Mouse (Mus musculus) T-cell, adult 2 months (primary cell): Measurements from ENCODE around the gene Gramd1b.

Source experiments
- DNase-seq: peaks from one replicate; pipeline ENCODE4 v3.0.0; 2022; ENCODE audit warnings: low spot score

Gene Gramd1b

GRCm38 (mm10) chr9:40333649-40334396, 197.4 kb downstream of the Gramd1b start:
- peak; percentile 59 for DNase-seq

DNA sequence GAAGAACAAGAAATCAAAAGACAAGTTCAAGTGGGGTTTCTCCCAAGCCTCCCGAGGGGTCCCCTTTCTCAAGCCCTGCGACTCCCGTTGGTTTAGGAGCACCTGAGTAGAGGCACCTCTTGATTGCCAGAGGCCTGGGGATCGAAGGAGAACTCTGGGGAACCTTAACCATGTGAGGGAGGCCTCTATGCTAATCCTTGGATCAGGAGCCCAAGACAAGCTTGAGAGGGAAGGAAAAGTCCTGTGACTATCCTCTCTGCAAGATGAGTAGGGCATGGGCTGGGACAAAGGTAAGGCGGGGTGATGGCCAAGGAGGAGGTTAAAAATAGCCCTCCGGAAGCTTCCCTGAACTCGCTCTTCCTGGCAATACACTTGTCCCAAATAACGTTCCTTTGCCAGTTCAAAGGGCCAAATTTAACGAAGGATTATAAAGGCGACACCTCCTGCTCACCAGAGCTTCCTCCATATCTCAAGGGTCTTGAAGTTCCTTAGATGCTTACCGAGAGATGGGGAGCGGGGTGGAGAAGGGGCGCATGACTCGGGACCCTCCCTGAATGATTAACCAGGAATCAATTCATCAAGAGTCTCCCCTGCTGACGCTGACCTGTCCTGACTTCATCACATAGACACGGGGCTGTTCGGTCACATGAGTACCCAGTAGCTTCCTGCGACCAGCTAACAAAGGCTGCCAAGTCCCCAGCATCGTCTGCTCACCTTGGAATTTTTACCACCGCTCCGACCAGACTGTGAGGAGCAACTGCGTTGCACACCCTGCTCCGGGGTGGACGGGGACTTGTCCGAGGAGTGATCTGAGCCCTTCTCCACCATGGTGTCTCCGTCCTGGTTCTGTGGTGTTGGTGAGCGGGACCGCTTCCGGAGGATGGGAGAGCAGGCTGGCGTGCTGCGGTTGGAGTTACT, 198.2 kb downstream of the Gramd1b start:
- DNase-seq: no peak

GRCm38 (mm10) chr9:40332326-40332725, 198.9 kb downstream of the Gramd1b start:
- DNase-seq: no peak

GRCm38 (mm10) chr9:40331411-40332286, 199.5 kb downstream of the Gramd1b start:
- no peak for DNase-seq

GRCm38 (mm10) chr9:40330609-40331382, 200.4 kb downstream of the Gramd1b start:
- DNase-seq: peak; percentile 66

DNA sequence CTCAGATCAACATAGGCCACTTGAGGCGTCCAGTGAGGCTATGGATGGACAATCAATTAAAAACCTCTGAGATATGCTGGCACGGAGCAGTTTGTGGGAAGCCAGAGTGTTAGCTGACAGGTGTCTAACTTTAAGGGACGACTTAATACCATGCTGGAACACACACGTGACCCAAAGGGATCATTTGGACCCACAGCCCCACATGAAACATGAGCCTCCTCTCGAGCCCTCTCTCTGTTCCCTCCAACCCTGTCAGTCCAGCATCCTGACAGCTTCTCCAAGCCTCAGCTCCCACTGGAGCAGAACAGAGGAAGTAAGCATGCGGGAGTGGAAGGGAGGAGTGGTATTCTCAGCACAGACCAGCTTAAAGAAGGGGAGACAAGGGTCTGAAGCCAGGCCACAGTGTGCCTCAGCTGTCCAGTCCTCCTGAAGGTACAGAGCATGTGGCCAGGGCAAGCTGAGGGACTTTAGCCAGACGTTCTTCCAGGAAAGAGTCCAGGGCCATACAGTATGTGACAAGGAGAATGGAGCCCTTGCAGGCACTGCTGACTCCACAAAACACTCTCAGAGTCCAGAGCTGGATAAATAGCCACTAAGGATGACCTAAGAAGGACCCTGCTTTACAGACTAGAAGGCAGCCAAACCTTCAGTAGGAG, 204.8 kb downstream of the Gramd1b start:
- no peak for DNase-seq

GRCm38 (mm10) chr9:40324826-40325225, 206.4 kb downstream of the Gramd1b start:
- DNase-seq: no peak

DNA sequence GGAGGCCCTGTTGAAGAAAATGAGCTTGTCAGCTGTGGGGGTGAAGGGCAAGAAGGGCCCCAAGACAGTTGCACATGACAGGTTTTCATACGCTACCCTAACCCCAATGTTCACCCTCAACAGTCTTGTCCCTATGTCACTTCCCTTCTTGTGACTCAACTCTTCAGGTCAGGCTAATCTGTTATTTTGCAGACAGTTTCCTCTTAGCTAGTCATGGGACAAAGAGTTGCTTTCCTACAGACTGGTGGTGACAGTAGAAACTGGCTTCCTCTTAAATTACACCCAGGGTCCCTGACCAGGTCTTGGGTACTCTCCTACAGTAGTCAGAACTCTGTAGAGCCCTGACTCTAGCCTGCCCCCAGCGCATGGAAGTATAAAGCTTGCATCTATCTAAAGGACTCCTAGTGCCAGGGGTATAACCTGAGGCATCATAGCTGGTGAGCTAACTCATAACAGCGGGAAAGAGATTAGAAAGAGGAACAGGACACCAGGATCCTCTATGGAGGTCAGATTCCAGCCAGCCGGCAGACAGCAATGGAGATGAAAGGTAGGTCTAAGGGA, 206.9 kb downstream of the Gramd1b start:
- no peak for DNase-seq

- no peak for DNase-seq
Measured at GRCm38 (mm10) chr9:40323773-40324172, 207.4 kb downstream of the Gramd1b start.

DNA sequence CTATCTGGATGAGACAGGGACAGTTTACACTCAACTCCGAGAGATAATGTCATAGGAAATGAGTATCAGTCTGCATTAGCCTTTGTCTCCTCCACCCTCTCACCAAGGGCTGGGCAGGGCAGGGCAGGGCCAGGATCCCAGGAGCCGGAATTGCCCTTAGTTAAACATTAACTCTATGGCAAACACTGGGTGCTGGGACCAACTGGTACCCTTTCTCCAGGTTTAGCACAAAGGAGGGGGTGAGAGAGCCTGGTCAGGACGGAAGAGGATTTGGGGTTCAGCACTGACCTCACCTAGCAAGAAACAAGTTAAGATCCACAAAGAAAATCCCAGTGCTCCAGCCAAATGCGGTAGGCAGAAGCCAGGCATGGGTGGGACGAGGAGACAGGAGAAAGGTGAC, 208.0 kb downstream of the Gramd1b start:
- DNase-seq: no peak

GRCm38 (mm10) chr9:40322372-40322771, 208.8 kb downstream of the Gramd1b start:
- no peak for DNase-seq

DNA sequence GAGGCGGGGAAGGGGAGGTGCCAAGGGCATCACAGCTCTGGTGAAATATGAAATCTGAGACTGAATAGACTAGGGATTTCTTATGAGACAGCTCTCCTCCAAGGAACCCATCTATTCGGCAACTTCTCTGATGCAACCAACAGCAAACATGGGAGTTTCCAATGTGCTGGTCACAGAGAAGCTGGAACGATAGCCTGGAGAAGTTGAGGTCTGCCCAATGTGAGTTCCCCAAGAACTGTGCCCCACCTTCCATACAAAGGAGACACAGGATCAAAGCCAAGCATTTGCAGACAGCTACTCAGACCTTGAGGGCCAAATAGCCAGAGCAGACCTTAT, 209.5 kb downstream of the Gramd1b start:
- no peak for DNase-seq

- DNase-seq: no peak
Measured at GRCm38 (mm10) chr9:40320879-40321667, 210.1 kb downstream of the Gramd1b start.

GRCm38 (mm10) chr9:40320405-40320804, 210.8 kb downstream of the Gramd1b start:
- DNase-seq: no peak

DNA sequence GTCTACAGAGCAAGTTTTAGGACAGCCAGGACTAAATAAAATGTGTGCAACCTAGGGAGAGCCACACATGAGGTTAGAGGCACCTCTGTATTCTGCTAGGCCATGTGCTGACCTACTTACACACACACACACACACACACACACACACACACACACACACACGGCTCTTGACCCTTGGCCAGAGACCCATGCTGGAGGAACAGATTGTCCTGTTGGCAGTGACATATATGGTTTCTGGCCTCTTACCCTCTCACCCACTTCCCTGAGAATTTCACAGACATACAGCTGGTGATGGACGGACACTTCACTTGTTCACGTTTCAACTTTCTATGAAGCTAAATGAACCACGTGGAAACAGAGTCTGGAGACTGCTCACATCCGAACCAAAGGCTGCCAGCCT, 212.4 kb downstream of the Gramd1b start:
- DNase-seq: no peak

- no peak for DNase-seq
Measured at GRCm38 (mm10) chr9:40317735-40318134, 213.4 kb downstream of the Gramd1b start.

GRCm38 (mm10) chr9:40316865-40317660, 214.1 kb downstream of the Gramd1b start:
- no peak for DNase-seq

DNA sequence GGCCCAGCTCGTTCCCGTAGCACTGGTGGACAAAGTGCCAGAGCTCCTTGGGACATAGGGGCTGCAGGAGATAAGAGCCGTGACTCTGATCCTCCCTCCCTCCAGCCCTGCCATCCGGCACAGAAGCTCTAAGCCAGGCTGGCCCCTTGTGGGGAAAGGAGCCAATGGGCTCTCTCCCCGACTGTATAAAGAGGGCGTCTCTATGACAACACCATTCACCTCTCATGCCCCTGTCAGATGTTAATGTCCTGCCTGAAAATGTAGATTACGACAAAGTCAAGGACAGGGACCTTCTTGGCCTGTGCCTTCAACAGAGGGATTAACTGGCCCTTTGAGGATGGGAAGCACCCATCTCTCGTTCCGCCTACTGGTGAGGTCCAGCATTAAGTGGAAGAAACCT, 219.4 kb downstream of the Gramd1b start:
- no peak for DNase-seq

GRCm38 (mm10) chr9:40309876-40310275, 221.3 kb downstream of the Gramd1b start:
- DNase-seq: no peak
